Mouse (Mus musculus) bone marrow, adult 2 months (tissue): ENCODE measurements around the gene Ptprg.

Experiments used
- CTCF ChIP-seq: fragments of 200-500 bp; IDR thresholded peaks from 2 replicates; pipeline ENCODE4 v1.5.1; 2011; ENCODE audit warnings: low read length, control low read depth; ENCODE audit not compliant: control insufficient read depth, insufficient read depth
- POLR2A ChIP-seq: fragments of 200-500 bp; IDR thresholded peaks from 2 replicates; pipeline ENCODE4 v1.6.1; 2011; ENCODE audit warnings: low read depth, mild to moderate bottlenecking, control low read depth, low read length, borderline replicate concordance; ENCODE audit not compliant: control insufficient read depth

DNA sequence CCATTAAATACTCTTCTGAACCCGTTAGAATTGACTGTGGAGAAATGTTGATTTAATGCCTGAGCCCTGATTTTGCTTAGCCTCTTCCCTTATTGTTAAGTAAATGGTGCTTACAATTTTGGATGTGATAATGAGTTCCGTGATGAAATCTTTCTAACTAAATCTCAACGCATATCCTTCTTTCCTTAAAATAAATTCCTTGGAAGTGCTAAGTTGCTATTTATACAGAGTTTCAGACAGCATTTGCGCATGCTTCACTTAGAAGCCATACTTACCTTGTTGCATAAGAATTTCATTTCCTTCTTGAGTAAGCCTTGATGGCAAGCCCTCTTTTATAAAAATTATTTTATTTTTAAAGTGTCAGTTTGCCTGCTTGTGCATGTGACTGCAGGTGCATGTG, 70.2 kb downstream of the Ptprg start:
- TF ChIP-seq CTCF, result no peak
- TF ChIP-seq POLR2A, result no peak
